Mouse (Mus musculus): ENCODE measurements at regions not wholly inside any gene's neighbourhood (a gene's known extent, or its start where the extent isn't known, plus 50 kb on each side); places are given as distances from the start of the nearest gene placed in this dataset.

GRCm38 (mm10) chr13:26594313-26594712, 175.7 kb downstream of the Hdgfl1 start:
- 0 out of 2 replicates have a peak, but pooled peaks cover 5% of the 10 kb centered on the region for H3K4me1 ChIP-seq
- H3K4me3 ChIP-seq: no peak overlapping the region
- H3K27me3 ChIP-seq (ENCODE audit: low read depth, poor library complexity, severe bottlenecking): no peaks in the 10 kb centered on the region
- no peak for DNase-seq (ENCODE audit: low spot score)
- H3K27ac ChIP-seq: no peak overlapping the region; the same call in 1 of the 2 replicates
- H3K36me3 ChIP-seq: no peaks in the 10 kb centered on the region
- H3K9me3 ChIP-seq (replicated peaks): no peaks in the 10 kb centered on the region

- WGBS: 83% methylated on average over 1 of the region's 1 CpGs
- Histone ChIP-seq H3K27me3 (ENCODE audit: low read depth, poor library complexity, severe bottlenecking) (no peaks in the 10 kb centered on the region), H3K36me3 (no peaks in the 10 kb centered on the region), H3K9me3 (replicated peaks) (no peaks in the 10 kb centered on the region), H3K27ac (no peak overlapping the region), H3K4me1 (0 out of 2 replicates have a peak, but pooled peaks cover 5% of the 10 kb centered on the region), H3K4me3 (no peak overlapping the region)
- DNase-seq (ENCODE audit: low spot score): no peak
Measured at GRCm38 (mm10) chr13:26593750-26594149, 176.2 kb downstream of the Hdgfl1 start.

- no peaks in the 10 kb centered on the region for H3K4me1 ChIP-seq
- H3K36me3 ChIP-seq: no peaks in the 10 kb centered on the region
- no peak for DNase-seq (ENCODE audit: low spot score)
- no peak overlapping the region for H3K4me3 ChIP-seq
- no peaks in the 10 kb centered on the region for H3K9me3 ChIP-seq (replicated peaks)
- 83% methylated on average over 2 of the region's 2 CpGs for WGBS
- H3K27ac ChIP-seq: no peak overlapping the region
- H3K27me3 ChIP-seq (ENCODE audit: low read depth, poor library complexity, severe bottlenecking): no peaks in the 10 kb centered on the region
Measured at GRCm38 (mm10) chr13:26575890-26576543, 193.9 kb downstream of the Hdgfl1 start.

GRCm38 (mm10) chr13:26569422-26569821, 200.5 kb downstream of the Hdgfl1 start:
- WGBS: 67% methylated on average over 4 of the region's 4 CpGs
- Histone ChIP-seq H3K4me3 (no peak overlapping the region), H3K27me3 (ENCODE audit: low read depth, poor library complexity, severe bottlenecking) (no peaks in the 10 kb centered on the region), H3K27ac (peak overlapping the region; percentile 58; the same call in 1 of the 2 replicates), H3K9me3 (replicated peaks) (no peaks in the 10 kb centered on the region), H3K4me1 (peaks cover 31% of the 10 kb centered on the region), H3K36me3 (no peaks in the 10 kb centered on the region)
- DNase-seq (ENCODE audit: low spot score): no peak

- peak; percentile 53 for DNase-seq (ENCODE audit: low spot score)
- 23% methylated on average over 7 of the region's 7 CpGs for WGBS
- Histone ChIP-seq H3K4me3 (no peak overlapping the region), H3K27ac (peak overlapping the region; percentile 79), H3K9me3 (replicated peaks) (no peaks in the 10 kb centered on the region), H3K36me3 (no peaks in the 10 kb centered on the region), H3K4me1 (peaks cover 29% of the 10 kb centered on the region), H3K27me3 (ENCODE audit: low read depth, poor library complexity, severe bottlenecking) (no peaks in the 10 kb centered on the region)
Measured at GRCm38 (mm10) chr13:26564941-26565862, 204.8 kb downstream of the Hdgfl1 start.

GRCm38 (mm10) chr13:26558366-26558765, 211.6 kb downstream of the Hdgfl1 start:
- WGBS: 28% methylated on average over 1 of the region's 1 CpGs
- peak; percentile 72 for DNase-seq (ENCODE audit: low spot score)
- Histone ChIP-seq H3K9me3 (replicated peaks) (no peaks in the 10 kb centered on the region), H3K36me3 (no peaks in the 10 kb centered on the region), H3K27me3 (ENCODE audit: low read depth, poor library complexity, severe bottlenecking) (no peaks in the 10 kb centered on the region), H3K27ac (peak overlapping the region; percentile 67), H3K4me1 (peaks cover 32% of the 10 kb centered on the region), H3K4me3 (no peak overlapping the region)

- no peak for DNase-seq (ENCODE audit: low spot score)
- Histone ChIP-seq H3K27ac (peak overlapping the region; percentile 61), H3K4me1 (peaks cover 33% of the 10 kb centered on the region), H3K4me3 (no peak overlapping the region), H3K36me3 (no peaks in the 10 kb centered on the region), H3K27me3 (ENCODE audit: low read depth, poor library complexity, severe bottlenecking) (no peaks in the 10 kb centered on the region), H3K9me3 (replicated peaks) (no peaks in the 10 kb centered on the region)
- WGBS: 40% methylated on average over 6 of the region's 6 CpGs
Measured at GRCm38 (mm10) chr13:26554266-26554665, 215.7 kb downstream of the Hdgfl1 start.

- Histone ChIP-seq H3K27me3 (ENCODE audit: low read depth, poor library complexity, severe bottlenecking) (no peaks in the 10 kb centered on the region), H3K27ac (no peak overlapping the region), H3K36me3 (no peaks in the 10 kb centered on the region), H3K4me1 (peaks cover 16% of the 10 kb centered on the region), H3K9me3 (replicated peaks) (no peaks in the 10 kb centered on the region), H3K4me3 (no peak overlapping the region)
- 90% methylated on average over 3 of the region's 3 CpGs for WGBS
- no peak for DNase-seq (ENCODE audit: low spot score)
Measured at GRCm38 (mm10) chr13:26552122-26552521, 217.8 kb downstream of the Hdgfl1 start.

GRCm38 (mm10) chr13:26538928-26539327, 231.0 kb downstream of the Hdgfl1 start:
- Histone ChIP-seq H3K9me3 (replicated peaks) (no peaks in the 10 kb centered on the region), H3K4me1 (peaks cover 22% of the 10 kb centered on the region), H3K27me3 (ENCODE audit: low read depth, poor library complexity, severe bottlenecking) (no peaks in the 10 kb centered on the region), H3K36me3 (no peaks in the 10 kb centered on the region), H3K4me3 (no peak overlapping the region), H3K27ac (peak overlapping the region; percentile 75)
- no peak for DNase-seq (ENCODE audit: low spot score)
- WGBS: 20% methylated on average over 1 of the region's 1 CpGs

- Histone ChIP-seq H3K36me3 (no peaks in the 10 kb centered on the region), H3K27me3 (ENCODE audit: low read depth, poor library complexity, severe bottlenecking) (no peaks in the 10 kb centered on the region), H3K4me1 (peaks cover 22% of the 10 kb centered on the region), H3K4me3 (no peak overlapping the region), H3K9me3 (replicated peaks) (no peaks in the 10 kb centered on the region), H3K27ac (no peak overlapping the region)
- no peak for DNase-seq (ENCODE audit: low spot score)
- 50% methylated on average over 2 of the region's 2 CpGs for WGBS
Measured at GRCm38 (mm10) chr13:26536575-26536974, 233.4 kb downstream of the Hdgfl1 start.

- H3K27me3 ChIP-seq (ENCODE audit: low read depth, poor library complexity, severe bottlenecking): no peaks in the 10 kb centered on the region
- H3K27ac ChIP-seq: no peak overlapping the region
- DNase-seq (ENCODE audit: low spot score): no peak
- no peaks in the 10 kb centered on the region for H3K9me3 ChIP-seq (replicated peaks)
- no peak overlapping the region for H3K4me3 ChIP-seq
- H3K36me3 ChIP-seq: no peaks in the 10 kb centered on the region
- H3K4me1 ChIP-seq: peaks cover 4% of the 10 kb centered on the region; the same call in 1 of the 2 replicates
Measured at GRCm38 (mm10) chr13:26532761-26533160, 237.2 kb downstream of the Hdgfl1 start.

- Histone ChIP-seq H3K4me3 (no peak overlapping the region), H3K27ac (no peak overlapping the region), H3K27me3 (ENCODE audit: low read depth, poor library complexity, severe bottlenecking) (no peaks in the 10 kb centered on the region), H3K36me3 (no peaks in the 10 kb centered on the region), H3K4me1 (no peaks in the 10 kb centered on the region), H3K9me3 (replicated peaks) (no peaks in the 10 kb centered on the region)
- no peak for DNase-seq (ENCODE audit: low spot score)
- WGBS: 71% methylated on average over 1 of the region's 1 CpGs
Measured at GRCm38 (mm10) chr13:26519054-26519453, 250.9 kb downstream of the Hdgfl1 start.

- Histone ChIP-seq H3K36me3 (no peaks in the 10 kb centered on the region), H3K9me3 (replicated peaks) (no peaks in the 10 kb centered on the region), H3K27me3 (ENCODE audit: low read depth, poor library complexity, severe bottlenecking) (no peaks in the 10 kb centered on the region), H3K4me1 (no peaks in the 10 kb centered on the region), H3K27ac (no peak overlapping the region), H3K4me3 (no peak overlapping the region)
- DNase-seq (ENCODE audit: low spot score): no peak
- WGBS: 89% methylated on average over 5 of the region's 5 CpGs
Measured at GRCm38 (mm10) chr13:26518425-26518824, 251.5 kb downstream of the Hdgfl1 start.

Measured in limb, embryonic 10.5 days (tissue).